Mouse (Mus musculus) midbrain, embryonic 11.5 days (tissue): ENCODE data around the gene Tesc. TPM values are rescaled to one million over a fixed set of nuclear protein-coding genes. Genes with fewer than 3 reads are reported as not detected.

Source experiments
- ATAC-seq: fragments of 200-750 bp; cut with Nextera tagmentation; 2 replicates; pipeline ENCODE4 v1.8.0; 2017; ENCODE audit warnings: moderate TSS enrichment, moderate library complexity; ENCODE audit not compliant: low FRiP score
- DNase-seq: peaks from one replicate; pipeline ENCODE4 v3.0.0; 2015; ENCODE audit warnings: low spot score; ENCODE audit errors: missing footprints
- H3K27ac ChIP-seq: fragments of 300-500 bp; sonication (generic); 2 replicates; pipeline ENCODE4 v1.5.1; 2014; ENCODE audit warnings: low read depth, low read length
- H3K27me3 ChIP-seq: fragments of 300-500 bp; sonication (generic); 2 replicates; pipeline ENCODE4 v1.6.1; 2014; ENCODE audit warnings: mild to moderate bottlenecking, low read length, moderate library complexity, mixed read lengths; ENCODE audit not compliant: control insufficient read depth, insufficient read depth
- H3K36me3 ChIP-seq: fragments of 300-500 bp; sonication (generic); 2 replicates; pipeline ENCODE4 v1.6.1; 2014; ENCODE audit warnings: mild to moderate bottlenecking, low read length, moderate library complexity, mixed read lengths; ENCODE audit not compliant: control insufficient read depth, insufficient read depth
- H3K4me1 ChIP-seq: fragments of 300-500 bp; sonication (generic); 2 replicates; pipeline ENCODE4 v1.6.1; 2014; ENCODE audit warnings: low read length; ENCODE audit not compliant: control insufficient read depth, insufficient read depth
- H3K4me2 ChIP-seq: fragments of 300-500 bp; sonication (generic); 2 replicates; pipeline ENCODE4 v1.6.1; 2014; ENCODE audit warnings: mild to moderate bottlenecking, moderate library complexity
- H3K4me3 ChIP-seq: fragments of 300-500 bp; sonication (generic); 2 replicates; pipeline ENCODE4 v1.5.1; 2014; ENCODE audit warnings: low read depth, low read length
- H3K9ac ChIP-seq: fragments of 300-500 bp; sonication (generic); 2 replicates; pipeline ENCODE4 v1.6.1; 2014; ENCODE audit warnings: low read length
- H3K9me3 ChIP-seq: fragments of 300-500 bp; sonication (generic); 2 replicates; pipeline ENCODE4 v1.6.1; 2016; ENCODE audit warnings: low read length; ENCODE audit not compliant: control insufficient read depth
- WGBS: fragments of 180-500 bp; shearing (Covaris S2); extraction: QIAGEN DNeasy Blood & Tissue Kit; methylation state at CpG from one replicate; pipeline ENCODE4 v1.1.7; 2014; 5-methylcytosine and 5-hydroxymethylcytosine counted together
- polyA plus RNA-seq: library from polyadenylated mRNA; unstranded; fragments of >200 nt; fragmentation: Nextera tagmentation; extraction: Ambion mirVana; gene quantifications from 2 replicates; pipeline ENCODE4 v1.2.1, GENCODE M21; 2014

The Tesc gene
- polyA plus RNA-seq, 1 experiment from 2014 or later: 1.2 TPM

GRCm38 (mm10) chr5:118108124-118108793, 80.7 kb downstream of the Tesc start:
- H3K9ac ChIP-seq: no peak overlapping the region
- no peak for ATAC-seq

GRCm38 (mm10) chr5:118108794-118109440, 81.4 kb downstream of the Tesc start:
- no peaks in the 10 kb centered on the region for H3K27me3 ChIP-seq
- no peaks in the 10 kb centered on the region; the same call in 1 of the 2 replicates for H3K36me3 ChIP-seq
- no peaks in the 10 kb centered on the region for H3K9me3 ChIP-seq
- H3K4me3 ChIP-seq: no peak overlapping the region
- DNase-seq: no peak
- no peaks in the 10 kb centered on the region for H3K4me1 ChIP-seq
- no peak overlapping the region for H3K4me2 ChIP-seq
- H3K9ac ChIP-seq: no peak overlapping the region
- ATAC-seq: no peak
- WGBS: 89% methylated on average over 7 of the region's 7 CpGs
- no peak overlapping the region for H3K27ac ChIP-seq

More at GRCm38 (mm10) chr5:118108124-118108793, 80.7 kb downstream of the Tesc start:
- H3K36me3 ChIP-seq: no peaks in the 10 kb centered on the region; the same call in 1 of the 2 replicates
- 81% methylated on average over 17 of the region's 17 CpGs for WGBS
- H3K27ac ChIP-seq: no peak overlapping the region
- H3K4me2 ChIP-seq: no peak overlapping the region
- DNase-seq: no peak
- no peaks in the 10 kb centered on the region for H3K27me3 ChIP-seq
- no peak overlapping the region for H3K4me3 ChIP-seq
- no peaks in the 10 kb centered on the region for H3K9me3 ChIP-seq
- no peaks in the 10 kb centered on the region for H3K4me1 ChIP-seq

Other genes with a start within 250 kb of the Tesc start
- gene Nos1, start 246.7 kb upstream of the Tesc start, polyA plus RNA-seq: 0.22 and 0.30 TPM in 2 replicates
- gene Fbxo21, start 51.0 kb upstream of the Tesc start, polyA plus RNA-seq: 90.9 and 93.4 TPM in 2 replicates
- 16.5 and 21.1 TPM in 2 replicates for gene Fbxw8, start 127.7 kb downstream of the Tesc start, polyA plus RNA-seq
- 0.08 and 0.18 TPM in 2 replicates for gene Hrk, start 136.9 kb downstream of the Tesc start, polyA plus RNA-seq
- 4.3 and 5.8 TPM in 2 replicates for gene Rnft2, start 217.4 kb downstream of the Tesc start, polyA plus RNA-seq
- gene 2410131K14Rik, start 217.5 kb downstream of the Tesc start, polyA plus RNA-seq: 10.3 and 11.1 TPM in 2 replicates